Mouse (Mus musculus) heart, postnatal 10 days (tissue): Measurements from ENCODE around the gene Emilin2. TPM values are rescaled to one million over a fixed set of nuclear protein-coding genes. Genes with fewer than 3 reads are reported as not detected.
A peak's percentile ranks its signal among the peaks of the same experiment; 100 is the strongest.

Experiments
- DNase-seq, 2 experiments: peaks; one replicate each; pipeline ENCODE4 v3.0.0; 2021
- intact Hi-C: fragments of 180-260 bp; cut with DNase I; formaldehyde crosslinking; loops from one replicate; pipeline ENCODE4 v1.15.1; 2025
- total RNA-seq, 2 experiments: library from RNA; stranded (reverse); gene quantifications; 2 replicates each; pipeline ENCODE4 v1.2.3; 2021

Gene Emilin2
- total RNA-seq, 2 experiments from 2014 or later, result 185 to 196 TPM

DNA sequence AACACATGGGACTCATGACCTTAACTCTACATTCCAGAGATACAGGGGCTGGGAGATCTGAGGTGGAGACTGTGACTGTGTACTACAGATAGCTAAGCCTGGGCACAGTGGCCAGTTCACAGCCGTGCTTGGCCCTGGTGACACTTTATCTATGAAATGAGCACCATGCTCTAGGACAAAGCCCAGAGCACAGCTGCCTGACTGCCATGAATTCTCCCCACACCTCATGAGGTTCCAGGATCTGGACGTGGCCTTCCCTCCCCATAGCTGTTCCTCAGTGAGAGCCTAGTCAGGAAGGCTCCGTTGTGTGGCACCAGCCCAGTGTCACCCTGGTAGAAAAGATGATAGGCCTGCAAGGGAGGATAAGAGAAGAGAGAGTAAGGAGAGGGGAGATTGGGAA, 43.2 kb downstream of the Emilin2 start:
- intact Hi-C loops, result no loop called here
- DNase-seq, result peak; percentile 55 to 77

- intact Hi-C loops, result no loop called here
- DNase-seq, result no peak
Observed at GRCm38 (mm10) chr17:71268152-71268551, 43.6 kb downstream of the Emilin2 start.

DNA sequence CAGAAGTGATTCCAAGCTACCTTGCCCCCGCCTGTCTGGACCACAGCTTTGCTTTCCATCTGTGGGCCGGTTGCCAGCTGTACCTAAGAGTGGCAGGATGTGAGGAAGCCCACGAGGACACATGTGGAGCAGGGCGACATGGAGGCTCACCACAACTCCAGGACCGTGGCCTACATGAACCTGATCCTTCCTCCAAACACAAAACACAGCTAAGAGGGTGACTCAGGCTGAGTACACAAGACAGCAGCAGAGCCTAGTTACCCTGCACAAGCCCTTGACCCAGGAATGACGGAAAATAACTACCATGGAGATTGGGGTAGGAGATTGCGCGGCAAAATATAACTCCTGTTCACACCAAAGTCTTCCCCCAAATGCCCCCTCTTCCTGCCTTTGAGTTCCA, 44.4 kb downstream of the Emilin2 start:
- intact Hi-C loops, result no loop called here
- DNase-seq, result no peak

GRCm38 (mm10) chr17:71265336-71266051, 46.3 kb downstream of the Emilin2 start:
- intact Hi-C loops, result no loop called here
- DNase-seq, result peak in 1 of 2 experiments; percentile 18

GRCm38 (mm10) chr17:71264739-71265138, 47.0 kb downstream of the Emilin2 start:
- intact Hi-C loops, result no loop called here
- no peak for DNase-seq

- intact Hi-C loops, result no loop called here
- no peak for DNase-seq
Observed at GRCm38 (mm10) chr17:71263136-71263535, 48.6 kb downstream of the Emilin2 start.

DNA sequence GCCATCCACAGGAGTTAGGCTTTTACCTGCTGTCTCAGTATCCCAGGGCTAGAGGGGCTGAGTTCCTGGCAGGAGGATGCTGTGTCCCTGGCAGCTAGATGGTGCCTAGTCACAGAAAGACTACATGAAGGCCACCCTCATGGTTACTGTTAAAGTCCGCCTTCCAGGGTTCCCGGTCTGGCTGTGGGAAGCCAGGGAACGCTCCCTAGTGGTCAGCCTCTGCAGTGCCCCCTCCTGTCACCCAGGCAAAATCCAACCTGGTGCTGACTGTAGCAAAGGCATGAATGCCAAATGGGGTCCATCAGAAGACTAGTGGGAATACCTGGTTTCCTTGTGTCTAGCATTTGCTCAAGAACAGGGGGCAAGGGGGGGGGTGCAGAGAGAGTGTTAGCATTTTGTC, 51.1 kb downstream of the Emilin2 start:
- intact Hi-C loops, result no loop called here
- no peak for DNase-seq

GRCm38 (mm10) chr17:71259727-71260126, 52.1 kb downstream of the Emilin2 start:
- DNase-seq, result peak; percentile 56 to 61

GRCm38 (mm10) chr17:71256806-71257536, 54.8 kb downstream of the Emilin2 start:
- intact Hi-C loops, result no loop called here
- peak; percentile 71 to 81 for DNase-seq

More at GRCm38 (mm10) chr17:71259727-71260126, 52.1 kb downstream of the Emilin2 start:
- intact Hi-C loops, result no loop called here

- intact Hi-C loops, result no loop called here
- peak; percentile 22 to 35 for DNase-seq
Observed at GRCm38 (mm10) chr17:71256068-71256615, 55.6 kb downstream of the Emilin2 start.

- DNase-seq, result peak; percentile 30 to 67
Observed at GRCm38 (mm10) chr17:71254736-71255135, 57.0 kb downstream of the Emilin2 start.

GRCm38 (mm10) chr17:71254106-71254505, 57.7 kb downstream of the Emilin2 start:
- intact Hi-C loops, result loop anchor here (2.0 to 5.0 kb wide), 2 partner anchors 33 to 57 kb away; partner anchors contain the start of gene Emilin2
- DNase-seq, result peak; percentile 46 to 60

More at GRCm38 (mm10) chr17:71254736-71255135, 57.0 kb downstream of the Emilin2 start:
- intact Hi-C loops, result loop anchor here (2.0 to 5.0 kb wide), 2 partner anchors 33 to 56 kb away; partner anchors contain the start of gene Emilin2

DNA sequence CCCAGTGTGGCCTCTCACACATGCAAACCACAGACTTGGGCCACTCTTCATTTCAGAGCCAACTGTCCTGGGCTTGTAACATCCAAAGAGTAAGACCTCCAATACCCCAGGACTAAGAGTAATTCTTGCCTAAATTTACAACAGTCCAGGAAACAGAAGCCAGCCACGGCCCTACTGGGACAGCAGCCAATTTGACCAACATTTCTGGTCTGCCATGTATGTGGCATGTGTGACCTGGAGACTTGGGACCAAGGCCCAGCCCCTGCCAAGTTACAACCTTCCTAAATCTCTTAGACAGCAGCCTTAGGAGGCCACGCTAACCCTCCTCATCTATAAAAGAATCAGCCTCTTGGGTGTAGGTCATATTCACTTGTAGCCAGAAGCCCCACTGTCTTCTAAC, 58.4 kb downstream of the Emilin2 start:
- intact Hi-C loops, result loop anchor here (5.0 kb wide), 1 partner anchor 34 kb away; no protein-coding TSS in a partner anchor

GRCm38 (mm10) chr17:71252101-71252500, 59.7 kb downstream of the Emilin2 start:
- no peak for DNase-seq
- intact Hi-C loops, result loop anchor here (5.0 kb wide), 1 partner anchor 35 kb away; no protein-coding TSS in a partner anchor

More for the DNA sequence above, 58.4 kb downstream of the Emilin2 start:
- DNase-seq, result peak in 1 of 2 experiments; percentile 18

GRCm38 (mm10) chr17:71251601-71252001, 60.2 kb downstream of the Emilin2 start:
- intact Hi-C loops, result loop anchor here (5.0 kb wide), 1 partner anchor 36 kb away; no protein-coding TSS in a partner anchor
- DNase-seq, result peak; percentile 48 to 51

DNA sequence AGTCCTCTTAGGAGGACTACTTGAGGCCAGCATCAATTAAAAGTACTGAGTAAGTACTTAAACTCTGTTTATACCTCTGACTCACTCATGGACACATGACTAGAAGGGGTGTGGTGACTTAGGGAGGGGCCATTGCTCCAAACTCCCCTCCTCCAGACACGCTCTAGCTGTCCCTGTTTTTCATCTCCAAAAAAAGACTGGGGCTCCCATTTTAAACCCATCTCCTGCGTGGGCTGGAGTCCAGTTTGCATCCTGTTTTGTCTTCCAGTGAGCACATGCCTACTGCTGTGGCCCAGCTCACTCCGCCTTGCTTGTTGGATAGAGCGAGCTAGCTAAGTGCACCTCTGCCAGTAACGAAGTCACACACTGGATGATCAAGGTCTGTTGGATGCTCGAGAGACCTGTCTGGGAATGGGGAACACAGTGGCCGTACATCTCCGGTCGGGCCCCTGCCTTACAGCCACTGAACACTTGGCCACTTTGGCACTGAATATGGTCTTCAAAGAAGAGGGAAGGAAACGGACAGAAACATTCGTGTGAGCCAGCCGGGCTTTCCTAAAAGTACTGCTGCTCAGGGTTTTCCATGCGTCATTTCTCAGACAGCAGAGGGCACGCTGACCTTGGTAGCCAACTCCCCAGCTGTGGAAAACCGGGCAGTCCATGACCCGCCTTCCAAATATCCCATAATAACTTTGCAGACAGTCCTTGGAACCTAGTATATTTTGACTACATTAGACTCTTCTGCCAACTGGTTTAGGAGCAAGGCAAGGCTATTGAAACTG, 60.8 kb downstream of the Emilin2 start:
- peak; percentile 73 to 80 for DNase-seq
- intact Hi-C loops, result loop anchor here (5.0 kb wide), 1 partner anchor 36 kb away; no protein-coding TSS in a partner anchor

DNA sequence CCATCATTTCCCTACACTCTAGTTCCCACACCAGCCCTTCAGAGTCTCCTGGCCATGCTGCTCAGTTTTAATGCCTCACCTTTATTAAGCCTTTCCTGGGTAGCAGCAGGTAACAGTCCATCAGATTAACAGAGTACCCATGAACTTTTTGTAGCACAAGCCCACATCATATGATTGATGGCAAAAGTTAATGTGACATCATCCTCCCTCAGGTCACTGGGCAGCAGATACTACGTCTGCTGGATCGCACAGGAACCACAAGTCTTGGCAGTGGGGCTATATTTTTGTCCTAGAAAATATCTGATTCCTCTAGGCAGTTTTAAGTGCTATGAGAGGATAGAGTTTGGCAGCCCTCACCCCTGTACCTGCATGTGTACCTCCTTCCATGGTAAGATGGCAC, 61.7 kb downstream of the Emilin2 start:
- intact Hi-C loops, result loop anchor here (5.0 kb wide), 1 partner anchor 37 kb away; no protein-coding TSS in a partner anchor
- DNase-seq, result no peak

- peak; percentile 56 to 62 for DNase-seq
Observed at GRCm38 (mm10) chr17:71248963-71249362, 62.8 kb downstream of the Emilin2 start.

GRCm38 (mm10) chr17:71246022-71246421, 65.8 kb downstream of the Emilin2 start:
- intact Hi-C loops, result no loop called here
- DNase-seq, result no peak

More at GRCm38 (mm10) chr17:71248963-71249362, 62.8 kb downstream of the Emilin2 start:
- intact Hi-C loops, result no loop called here

DNA sequence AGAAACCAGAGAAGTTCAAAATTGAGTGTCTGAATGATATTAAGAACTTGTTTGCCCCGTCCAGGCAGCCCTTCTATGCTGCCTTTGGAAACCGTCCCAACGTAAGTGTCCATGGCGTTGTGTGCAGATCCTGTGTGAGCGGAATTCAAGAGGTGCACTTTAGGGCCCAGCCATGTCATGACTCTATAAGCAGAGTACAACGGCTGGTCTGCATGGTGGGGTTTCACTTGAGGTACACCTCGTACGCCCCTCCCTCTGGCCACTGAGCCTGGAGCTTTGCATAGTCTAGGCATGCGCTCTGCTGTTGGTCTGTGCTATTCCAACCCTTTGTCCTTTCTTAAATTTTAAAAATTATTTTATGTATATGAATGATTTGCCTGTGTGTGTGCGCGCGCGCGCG, 66.6 kb downstream of the Emilin2 start:
- no peak for DNase-seq
- intact Hi-C loops, result no loop called here
